Mouse (Mus musculus) midbrain, postnatal 0 days (tissue): Measurements from ENCODE around the gene Zfp112. TPM values are rescaled to one million over a fixed set of nuclear protein-coding genes. Genes with fewer than 3 reads are reported as not detected.

Experiments used
- ATAC-seq: fragments of 200-750 bp; cut with Nextera tagmentation; 2 replicates; pipeline ENCODE4 v1.8.0; 2017; ENCODE audit warnings: moderate number of reproducible peaks, mild to moderate bottlenecking, moderate TSS enrichment, moderate library complexity; ENCODE audit not compliant: low FRiP score
- DNase-seq: peaks from one replicate; pipeline ENCODE4 v3.0.0-alpha.2; 2015; ENCODE audit warnings: low spot score
- H3K27ac ChIP-seq: fragments of 300-500 bp; sonication (generic); 2 replicates; pipeline ENCODE4 v1.5.1; 2014; ENCODE audit warnings: low read depth, mild to moderate bottlenecking, low read length, mixed read lengths
- H3K27me3 ChIP-seq: fragments of 300-500 bp; sonication (generic); 2 replicates; pipeline ENCODE4 v1.6.1; 2014; ENCODE audit warnings: low read length, control low read depth, mixed read lengths; ENCODE audit not compliant: insufficient read depth
- H3K36me3 ChIP-seq: fragments of 300-500 bp; sonication (generic); 2 replicates; pipeline ENCODE4 v1.6.1; 2014; ENCODE audit warnings: low read length, control low read depth, mixed read lengths; ENCODE audit not compliant: insufficient read depth
- H3K4me1 ChIP-seq: fragments of 300-500 bp; sonication (generic); 2 replicates; pipeline ENCODE4 v1.6.1; 2014; ENCODE audit warnings: mild to moderate bottlenecking, control low read depth, antibody characterized with exemption, low read length, mixed read lengths; ENCODE audit not compliant: insufficient read depth
- H3K4me2 ChIP-seq: fragments of 300-500 bp; sonication (generic); 2 replicates; pipeline ENCODE4 v1.6.1; 2014; ENCODE audit warnings: low read depth, mild to moderate bottlenecking, low read length, mixed read lengths; ENCODE audit not compliant: poor library complexity, severe bottlenecking
- H3K4me3 ChIP-seq: fragments of 300-500 bp; sonication (generic); 2 replicates; pipeline ENCODE4 v1.5.1; 2014; ENCODE audit warnings: low read depth, mild to moderate bottlenecking, low read length, moderate library complexity
- H3K9ac ChIP-seq: fragments of 300-500 bp; sonication (generic); replicated peaks from 2 replicates; pipeline ENCODE4 v1.6.1; 2014; ENCODE audit warnings: mild to moderate bottlenecking, low read length, moderate library complexity, mixed read lengths; ENCODE audit not compliant: poor library complexity, severe bottlenecking
- H3K9me3 ChIP-seq: fragments of 300-500 bp; sonication (generic); 2 replicates; pipeline ENCODE4 v1.6.1; 2016; ENCODE audit warnings: low read length, control low read depth
- CTCF ChIP-seq: IDR thresholded peaks from 2 replicates; pipeline ENCODE4 v1.5.1; 2016; ENCODE audit warnings: antibody characterized with exemption, mild to moderate bottlenecking
- WGBS: fragments of 180-500 bp; shearing (Covaris S2); extraction: QIAGEN DNeasy Blood & Tissue Kit; methylation state at CpG from one replicate; pipeline ENCODE4 v1.1.7; 2014; 5-methylcytosine and 5-hydroxymethylcytosine counted together
- polyA plus RNA-seq: library from polyadenylated mRNA; unstranded; fragments of >200 nt; fragmentation: Nextera tagmentation; extraction: Ambion mirVana; gene quantifications from 2 replicates; pipeline ENCODE4 v1.2.1, GENCODE M21; 2015
- total RNA-seq: library from RNA; depleted of rRNA; stranded (reverse); fragments of >200 nt; gene quantifications from 2 replicates; pipeline ENCODE4 v1.2.3, GENCODE M21; 2014

Zfp112 gene
- total and polyA plus RNA-seq, 2 experiments from 2014 or later, result 4.3 to 6.9 TPM

DNA sequence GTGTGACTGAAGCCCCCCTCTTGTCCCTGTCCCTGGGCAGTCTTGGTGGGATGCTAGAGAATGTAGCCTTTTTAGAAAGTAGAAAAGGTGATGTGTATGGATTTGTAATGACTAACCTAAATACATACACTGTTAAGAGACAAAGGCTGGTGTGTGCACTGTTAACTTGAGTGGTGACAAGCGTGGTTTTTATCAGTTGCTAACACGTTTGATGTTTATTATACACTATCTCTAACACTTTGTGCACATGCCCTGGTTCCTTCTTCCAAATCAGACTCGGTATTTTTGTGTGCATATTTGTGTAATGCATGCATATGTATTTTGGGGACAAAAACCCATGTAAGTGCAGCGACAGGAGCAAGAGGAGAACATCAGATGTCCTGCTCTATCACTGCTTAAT, 4.5 kb downstream of the Zfp112 start:
- no peaks in the 10 kb centered on the region for H3K36me3 ChIP-seq
- ATAC-seq (no peak), DNase-seq (no peak)
- 88% methylated on average over 4 of the region's 4 CpGs for WGBS
- H3K4me2 ChIP-seq, result no peak overlapping the region
- no peaks in the 10 kb centered on the region for H3K9me3 ChIP-seq
- H3K4me1 ChIP-seq, result no peaks in the 10 kb centered on the region
- no peak overlapping the region for H3K9ac ChIP-seq
- H3K27me3 ChIP-seq, result no peaks in the 10 kb centered on the region
- no peak overlapping the region for H3K4me3 ChIP-seq
- TF ChIP-seq CTCF, result no peak
- H3K27ac ChIP-seq, result no peak overlapping the region

DNA sequence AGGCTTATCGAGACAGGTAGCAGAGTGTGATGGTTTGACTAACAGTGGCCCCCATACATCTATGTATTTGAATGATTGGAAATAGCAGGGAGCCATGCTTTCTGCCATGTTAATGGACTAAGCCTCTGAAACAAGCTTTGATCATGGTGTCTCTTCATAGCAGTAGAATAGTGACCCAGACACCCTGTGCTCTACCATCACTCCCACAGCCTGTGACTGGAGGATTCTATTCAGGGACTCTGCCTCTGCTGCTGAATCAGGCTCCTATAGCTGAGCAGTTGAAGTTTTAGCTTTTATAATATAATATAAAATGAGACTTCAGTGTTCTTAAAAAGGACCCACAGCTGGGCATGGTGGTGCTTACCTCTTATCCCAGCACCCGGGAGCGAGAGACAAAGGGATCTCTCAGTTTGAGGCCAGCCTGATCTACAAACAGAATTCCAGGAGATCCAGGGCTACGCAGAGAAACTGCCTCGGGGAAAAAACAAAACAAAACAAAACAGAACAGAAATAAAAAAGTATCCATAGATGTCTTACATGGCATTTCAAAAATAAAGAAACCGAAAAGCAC, 21.4 kb downstream of the Zfp112 start:
- 13% methylated on average over 6 of the region's 6 CpGs for WGBS
- Histone ChIP-seq H3K27me3 (no peaks in the 10 kb centered on the region), H3K4me3 (peak overlapping the region; percentile 84), H3K9ac (peak overlapping the region; percentile 81), H3K9me3 (no peaks in the 10 kb centered on the region), H3K4me2 (peak overlapping the region; percentile 80), H3K27ac (peak overlapping the region; percentile 59; the same call in 1 of the 2 replicates), H3K36me3 (peaks cover 5% of the 10 kb centered on the region), H3K4me1 (peaks cover 7% of the 10 kb centered on the region; the same call in 1 of the 2 replicates)
- ATAC-seq, result peak; percentile 35
- TF ChIP-seq CTCF, result no peak
- DNase-seq, result peak; percentile 5

DNA sequence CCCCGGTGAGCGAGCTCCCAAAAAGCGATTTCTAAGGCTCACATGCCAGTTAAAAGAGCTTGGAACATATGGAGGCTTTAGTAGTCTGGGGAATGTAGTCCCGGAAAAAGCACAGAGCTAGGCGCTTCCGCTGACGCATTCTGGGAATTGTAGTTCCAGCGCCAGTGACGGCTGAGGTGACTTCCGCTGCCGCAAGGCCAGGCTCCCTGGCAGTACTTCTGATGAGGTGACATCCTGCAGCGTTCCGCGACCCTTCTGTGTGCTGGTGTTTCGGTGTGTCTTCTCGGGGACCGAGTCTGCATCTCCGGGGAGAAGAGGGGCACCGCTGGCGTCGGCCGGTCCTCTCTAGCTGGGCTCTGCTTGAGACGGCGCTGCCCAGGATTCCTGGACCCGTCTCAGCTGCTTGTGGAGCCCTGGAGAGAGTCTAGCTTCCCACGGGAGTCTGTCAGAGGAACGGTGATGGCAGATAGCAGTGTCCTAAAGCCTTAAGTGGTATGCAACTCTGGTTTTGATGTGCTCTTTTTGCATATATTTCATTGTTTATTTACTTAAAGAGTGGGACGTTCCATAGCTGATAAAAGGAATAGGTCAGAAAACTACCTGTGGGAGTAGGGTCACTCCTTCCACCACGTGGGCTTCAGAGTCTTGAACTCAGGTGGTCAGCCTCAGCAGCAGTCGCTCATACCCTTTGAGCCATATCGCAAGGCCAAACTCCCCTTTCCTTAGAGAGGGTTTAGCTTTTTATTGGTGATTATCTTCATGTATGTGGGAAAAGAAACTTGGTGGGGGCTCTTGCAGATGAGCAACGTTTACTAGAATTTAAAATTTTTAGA, 22.1 kb downstream of the Zfp112 start, which contains the start of gene Zfp235:
Gene Zfp235, plus strand, starts transcription at position 174 of the 833 bp plus-strand sequence.
- Histone ChIP-seq H3K36me3 (peaks cover 11% of the 10 kb centered on the region), H3K4me1 (peaks cover 7% of the 10 kb centered on the region; the same call in 1 of the 2 replicates), H3K9ac (peak within 1 kb of the TSS; percentile 81), H3K27me3 (no peaks in the 10 kb centered on the region), H3K4me2 (peak within 1 kb of the TSS; percentile 80), H3K9me3 (no peaks in the 10 kb centered on the region), H3K4me3 (peak within 1 kb of the TSS; percentile 84), H3K27ac (peak within 1 kb of the TSS; percentile 59)
- peak; percentile 92 for ATAC-seq
- peak; percentile 95 for DNase-seq
- 4% methylated on average over 32 of the region's 32 CpGs for WGBS
- no peak for TF ChIP-seq CTCF

DNA sequence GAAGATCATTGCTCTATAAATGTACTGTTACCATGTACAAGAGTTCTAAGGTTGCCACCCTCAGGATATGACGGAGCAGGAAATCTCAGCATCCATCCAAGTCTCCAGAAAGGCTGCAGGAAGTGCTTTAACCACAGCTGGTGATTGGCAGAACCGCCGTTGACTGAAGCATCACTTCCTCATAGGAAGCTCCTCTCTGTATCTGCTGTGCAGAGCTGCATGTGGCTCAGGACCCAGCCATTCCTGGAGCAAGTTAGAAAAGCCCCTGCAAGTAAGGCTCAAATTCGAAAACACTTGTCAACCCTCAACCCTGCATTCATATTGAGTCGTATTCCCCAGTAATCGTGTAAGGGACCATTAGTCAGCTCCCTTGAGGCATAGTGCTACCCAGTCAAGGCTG, 30.5 kb downstream of the Zfp112 start:
- H3K36me3 ChIP-seq, result peaks cover 34% of the 10 kb centered on the region
- no peaks in the 10 kb centered on the region for H3K4me1 ChIP-seq
- H3K27me3 ChIP-seq, result no peaks in the 10 kb centered on the region
- H3K9ac ChIP-seq, result no peak overlapping the region
- no peak overlapping the region for H3K4me3 ChIP-seq
- ATAC-seq (no peak), DNase-seq (no peak)
- H3K9me3 ChIP-seq, result no peaks in the 10 kb centered on the region
- no peak overlapping the region for H3K4me2 ChIP-seq
- H3K27ac ChIP-seq, result no peak overlapping the region
- no peak for TF ChIP-seq CTCF
- WGBS, result 92% methylated on average over 6 of the region's 6 CpGs

DNA sequence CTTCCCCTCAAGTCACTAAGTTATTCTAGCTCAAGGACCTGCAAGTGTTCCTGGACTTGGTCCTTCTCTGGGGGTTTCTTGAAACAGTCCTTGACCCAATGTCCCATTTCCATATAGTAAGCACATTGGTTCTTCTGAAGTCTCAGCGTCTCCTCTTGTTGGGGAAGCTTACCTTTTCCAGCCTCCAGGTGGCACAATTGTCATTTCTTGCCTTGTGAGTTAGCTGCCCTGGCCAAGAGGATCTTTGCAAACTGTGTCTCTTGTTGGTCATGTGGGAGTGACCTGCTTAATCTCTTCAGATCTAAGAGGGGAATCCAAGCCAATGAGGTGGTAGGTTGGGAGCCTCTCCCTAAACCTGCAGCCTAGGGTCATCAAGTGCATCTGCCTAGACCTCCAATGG, 41.2 kb downstream of the Zfp112 start:
- 18% methylated on average over 1 of the region's 1 CpGs for WGBS
- peaks cover 10% of the 10 kb centered on the region; the same call in 1 of the 2 replicates for H3K9me3 ChIP-seq
- no peaks in the 10 kb centered on the region for H3K4me1 ChIP-seq
- H3K27me3 ChIP-seq, result no peaks in the 10 kb centered on the region
- peak; percentile 32 for TF ChIP-seq CTCF
- H3K27ac ChIP-seq, result no peak overlapping the region
- no peak overlapping the region for H3K4me3 ChIP-seq
- ATAC-seq, result no peak
- no peaks in the 10 kb centered on the region for H3K36me3 ChIP-seq
- H3K4me2 ChIP-seq, result no peak overlapping the region
- no peak for DNase-seq
- no peak overlapping the region for H3K9ac ChIP-seq

DNA sequence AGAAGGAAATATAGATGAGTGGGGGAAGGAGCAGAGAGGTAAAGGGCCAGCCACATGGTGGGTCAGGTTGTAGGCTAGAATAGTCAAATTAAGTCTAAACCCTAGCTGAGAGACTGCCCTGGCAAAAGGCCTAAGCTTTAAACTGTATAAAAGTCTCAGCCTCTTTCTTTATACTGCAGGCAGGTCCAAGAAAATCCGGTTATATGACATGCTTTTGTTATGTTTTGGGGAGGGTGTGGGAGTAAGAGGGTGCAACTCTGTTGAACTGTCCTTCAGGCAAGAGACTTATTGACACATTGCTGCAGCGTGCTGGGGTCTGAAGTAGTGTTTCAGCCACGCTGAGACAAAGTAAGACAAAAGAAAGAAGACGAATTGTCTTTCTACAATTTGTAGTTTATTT, 60.1 kb downstream of the Zfp112 start:
- no peak overlapping the region for H3K27ac ChIP-seq
- H3K27me3 ChIP-seq, result no peaks in the 10 kb centered on the region
- no peaks in the 10 kb centered on the region for H3K4me1 ChIP-seq
- 68% methylated on average over 4 of the region's 4 CpGs for WGBS
- ATAC-seq (no peak), DNase-seq (no peak)
- H3K36me3 ChIP-seq, result no peaks in the 10 kb centered on the region
- H3K9me3 ChIP-seq, result no peaks in the 10 kb centered on the region
- H3K4me2 ChIP-seq, result no peak overlapping the region
- H3K4me3 ChIP-seq, result no peak overlapping the region
- H3K9ac ChIP-seq, result no peak overlapping the region
- TF ChIP-seq CTCF, result no peak
